Mouse (Mus musculus) forebrain, postnatal 0 days (tissue): ENCODE data around the gene Itpr1. TPM values are rescaled to one million over a fixed set of nuclear protein-coding genes. Genes with fewer than 3 reads are reported as not detected.
A peak's percentile ranks its signal among the peaks of the same experiment; 100 is the strongest.

Experiments
- ATAC-seq: fragments of 200-750 bp; cut with Nextera tagmentation; 2 replicates; pipeline ENCODE4 v1.8.0; 2017; ENCODE audit warnings: mild to moderate bottlenecking, moderate library complexity
- DNase-seq: peaks from one replicate; pipeline ENCODE4 v3.0.0-alpha.2; 2015
- H3K27ac ChIP-seq: fragments of 300-500 bp; sonication (generic); 2 replicates; pipeline ENCODE4 v1.5.1; 2014; ENCODE audit warnings: low read depth, mild to moderate bottlenecking, antibody characterized with exemption, low read length, moderate library complexity, mixed read lengths
- H3K27me3 ChIP-seq: fragments of 300-500 bp; sonication (generic); 2 replicates; pipeline ENCODE4 v1.6.1; 2014; ENCODE audit warnings: mild to moderate bottlenecking, low read length, mixed read lengths; ENCODE audit not compliant: insufficient read depth
- H3K36me3 ChIP-seq: fragments of 300-500 bp; sonication (generic); 2 replicates; pipeline ENCODE4 v1.6.1; 2014; ENCODE audit warnings: mild to moderate bottlenecking, moderate library complexity; ENCODE audit not compliant: insufficient read depth
- H3K4me1 ChIP-seq: fragments of 300-500 bp; sonication (generic); 2 replicates; pipeline ENCODE4 v1.6.1; 2014; ENCODE audit warnings: antibody characterized with exemption; ENCODE audit not compliant: insufficient read depth
- H3K4me2 ChIP-seq: fragments of 300-500 bp; sonication (generic); 2 replicates; pipeline ENCODE4 v1.6.1; 2014; ENCODE audit warnings: low read depth, mild to moderate bottlenecking, moderate library complexity
- H3K4me3 ChIP-seq: fragments of 300-500 bp; sonication (generic); 2 replicates; pipeline ENCODE4 v1.5.1; 2014; ENCODE audit warnings: low read depth, low read length, mixed read lengths
- H3K9ac ChIP-seq: fragments of 300-500 bp; sonication (generic); 2 replicates; pipeline ENCODE4 v1.6.1; 2014; ENCODE audit warnings: mild to moderate bottlenecking
- H3K9me3 ChIP-seq: fragments of 300-500 bp; sonication (generic); 2 replicates; pipeline ENCODE4 v1.6.1; 2016; ENCODE audit warnings: low read length
- CTCF ChIP-seq: sonication (generic); IDR thresholded peaks from 2 replicates; pipeline ENCODE4 v1.5.1; 2016; ENCODE audit warnings: antibody characterized with exemption, control low read depth, low read depth
- WGBS: fragments of 180-500 bp; shearing (Covaris S2); extraction: QIAGEN DNeasy Blood & Tissue Kit; methylation state at CpG from one replicate; pipeline ENCODE4 v1.1.7; 2014; 5-methylcytosine and 5-hydroxymethylcytosine counted together
- polyA plus RNA-seq: library from polyadenylated mRNA; unstranded; fragments of >200 nt; fragmentation: Nextera tagmentation; extraction: Ambion mirVana; gene quantifications from 2 replicates; pipeline ENCODE4 v1.2.1, GENCODE M21; 2015
- total RNA-seq: library from RNA; depleted of rRNA; stranded (reverse); fragments of >200 nt; gene quantifications from 2 replicates; pipeline ENCODE4 v1.2.3, GENCODE M21; 2014

Gene Itpr1
- total and polyA plus RNA-seq, 2 experiments from 2014 or later: 5.5 to 39.6 TPM

DNA sequence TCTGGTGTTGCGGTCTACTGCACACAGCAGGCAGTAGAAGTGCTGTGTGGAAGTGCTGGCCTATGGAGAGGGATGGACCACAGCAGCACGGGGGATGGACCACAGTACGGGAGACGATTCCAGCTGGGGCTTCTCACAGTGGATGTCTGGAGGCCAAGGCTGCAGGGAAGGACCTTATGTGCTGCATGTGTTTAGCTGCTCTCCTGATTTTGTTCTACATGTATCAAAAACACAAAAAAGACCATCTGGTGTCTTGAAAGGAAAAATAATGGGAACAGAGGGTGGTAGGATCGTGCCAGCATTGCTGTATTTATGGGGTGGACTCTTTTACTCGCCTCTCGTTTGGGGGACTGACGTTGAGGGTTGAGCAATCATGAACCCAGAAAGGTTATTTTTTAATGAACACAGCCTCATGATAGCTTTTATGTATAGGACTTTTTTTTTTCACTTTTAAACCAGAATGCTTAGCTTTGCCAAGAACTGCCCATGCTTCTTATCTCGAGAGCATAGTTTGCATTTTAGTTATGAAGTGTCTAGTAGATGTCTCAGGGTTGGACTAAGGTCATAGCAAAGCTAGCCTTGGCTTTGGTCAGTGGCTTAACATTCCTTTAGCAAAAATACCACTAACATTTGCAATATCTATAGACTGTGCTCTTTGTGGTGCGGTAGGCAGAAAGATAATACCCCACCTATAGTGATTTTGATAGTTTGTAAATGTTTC is 61.6 kb downstream of the Itpr1 start:
- Histone ChIP-seq H3K27me3 (no peaks in the 10 kb centered on the region), H3K4me2 (no peak overlapping the region), H3K27ac (peak overlapping the region; percentile 42; the same call in 1 of the 2 replicates), H3K9me3 (no peaks in the 10 kb centered on the region), H3K4me3 (no peak overlapping the region), H3K36me3 (no peaks in the 10 kb centered on the region), H3K9ac (no peak overlapping the region), H3K4me1 (no peaks in the 10 kb centered on the region)
- DNase-seq: peak; percentile 31
- peak; percentile 66 for ATAC-seq
- no peak for TF ChIP-seq CTCF
- 57% methylated on average over 10 of the region's 10 CpGs for WGBS

GRCm38 (mm10) chr6:108276880-108277507 is 64.1 kb downstream of the Itpr1 start:
- peak; percentile 51 for ATAC-seq
- 64% methylated on average over 12 of the region's 12 CpGs for WGBS
- no peaks in the 10 kb centered on the region for H3K4me1 ChIP-seq

GRCm38 (mm10) chr6:108277622-108278396 is 64.9 kb downstream of the Itpr1 start:
- Histone ChIP-seq H3K27me3 (no peaks in the 10 kb centered on the region), H3K36me3 (no peaks in the 10 kb centered on the region), H3K9ac (no peak overlapping the region), H3K9me3 (no peaks in the 10 kb centered on the region), H3K4me1 (no peaks in the 10 kb centered on the region), H3K4me2 (no peak overlapping the region), H3K27ac (no peak overlapping the region; the same call in 1 of the 2 replicates), H3K4me3 (no peak overlapping the region)
- no peak for TF ChIP-seq CTCF
- DNase-seq (no peak), ATAC-seq (no peak)
- WGBS: 78% methylated on average over 12 of the region's 12 CpGs

More at GRCm38 (mm10) chr6:108276880-108277507, 64.1 kb downstream of the Itpr1 start:
- H3K27me3 ChIP-seq: no peaks in the 10 kb centered on the region
- no peak for DNase-seq
- H3K36me3 ChIP-seq: no peaks in the 10 kb centered on the region
- no peak overlapping the region for H3K4me3 ChIP-seq
- H3K27ac ChIP-seq: no peak overlapping the region; the same call in 1 of the 2 replicates
- no peaks in the 10 kb centered on the region for H3K9me3 ChIP-seq
- H3K9ac ChIP-seq: no peak overlapping the region
- H3K4me2 ChIP-seq: no peak overlapping the region
- no peak for TF ChIP-seq CTCF

DNA sequence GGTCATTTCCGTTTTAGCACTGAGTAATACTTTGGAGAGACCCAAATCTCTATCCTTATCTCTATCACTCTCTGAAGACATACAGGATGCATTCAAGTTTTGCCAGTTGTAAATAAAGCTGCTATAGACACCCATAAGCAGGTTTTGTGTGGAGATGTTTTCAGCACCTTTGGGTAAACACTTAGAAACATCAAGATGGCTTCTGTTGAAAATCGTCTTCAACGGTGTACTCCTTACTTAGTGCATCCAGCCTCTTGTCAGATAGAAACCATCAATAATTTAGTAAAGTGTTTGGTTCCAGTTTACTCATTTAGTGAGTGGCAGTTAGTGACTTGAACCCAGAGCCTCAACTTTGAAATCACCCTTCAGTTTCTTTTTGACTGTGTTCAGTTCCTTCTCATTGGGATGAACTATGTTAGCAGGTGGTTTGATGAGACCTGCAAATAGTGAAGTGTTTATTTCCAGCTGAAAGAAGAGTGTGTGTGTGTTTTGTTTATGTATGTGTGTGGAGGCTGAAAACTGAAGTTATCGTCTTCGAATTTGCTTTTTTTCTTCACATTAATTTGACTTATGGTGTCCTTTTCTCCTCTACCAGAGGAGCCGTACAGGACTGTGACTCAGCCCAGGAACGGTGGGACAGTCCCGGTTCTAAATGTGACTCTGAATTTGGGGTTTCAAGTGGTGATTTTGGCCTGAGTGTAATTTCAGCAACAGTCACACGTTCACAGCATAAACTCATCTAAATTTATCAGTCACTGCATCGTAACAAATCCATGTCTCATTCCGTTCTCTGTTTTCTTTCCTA is 66.1 kb downstream of the Itpr1 start:
- WGBS: 89% methylated on average over 11 of the region's 11 CpGs
- Histone ChIP-seq H3K9me3 (no peaks in the 10 kb centered on the region), H3K4me3 (no peak overlapping the region), H3K27ac (no peak overlapping the region), H3K36me3 (no peaks in the 10 kb centered on the region), H3K9ac (no peak overlapping the region), H3K27me3 (no peaks in the 10 kb centered on the region), H3K4me1 (no peaks in the 10 kb centered on the region), H3K4me2 (no peak overlapping the region)
- TF ChIP-seq CTCF: no peak
- DNase-seq: no peak
- no peak for ATAC-seq

DNA sequence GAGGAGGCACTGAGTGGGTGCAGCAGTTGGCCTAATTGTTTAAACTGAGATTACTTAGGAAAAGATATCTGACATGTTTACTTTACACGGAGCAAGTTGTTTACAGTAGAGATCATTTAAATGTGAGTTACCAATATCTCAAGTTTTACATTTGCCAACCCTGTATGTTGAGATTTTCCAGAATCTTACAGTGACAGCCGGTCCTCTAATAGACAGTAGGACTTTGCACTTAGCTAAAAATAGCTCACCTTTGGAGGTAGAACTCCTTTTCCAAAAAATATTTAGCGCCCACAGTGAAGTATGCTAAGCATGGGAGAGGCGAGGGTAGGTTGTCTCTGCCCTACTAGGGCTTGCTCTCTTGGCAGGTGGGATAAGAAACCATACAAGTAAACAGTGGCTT is 69.2 kb downstream of the Itpr1 start:
- no peak for DNase-seq
- Histone ChIP-seq H3K27ac (no peak overlapping the region), H3K9me3 (no peaks in the 10 kb centered on the region), H3K4me2 (no peak overlapping the region), H3K4me1 (0 out of 2 replicates have a peak, but pooled peaks cover under 1% of the 10 kb centered on the region), H3K27me3 (no peaks in the 10 kb centered on the region), H3K36me3 (no peaks in the 10 kb centered on the region), H3K4me3 (no peak overlapping the region), H3K9ac (no peak overlapping the region)
- no peak for ATAC-seq
- WGBS: 73% methylated on average over 4 of the region's 4 CpGs
- no peak for TF ChIP-seq CTCF

GRCm38 (mm10) chr6:108282621-108283020 is 69.7 kb downstream of the Itpr1 start:
- H3K36me3 ChIP-seq: no peaks in the 10 kb centered on the region
- no peak overlapping the region for H3K4me2 ChIP-seq
- no peak overlapping the region for H3K27ac ChIP-seq
- DNase-seq: no peak
- H3K27me3 ChIP-seq: no peaks in the 10 kb centered on the region
- H3K9ac ChIP-seq: no peak overlapping the region
- whole genome bisulfite sequencing: 92% methylated on average over 3 of the region's 3 CpGs
- no peak for TF ChIP-seq CTCF
- 0 out of 2 replicates have a peak, but pooled peaks cover 3% of the 10 kb centered on the region for H3K4me1 ChIP-seq
- ATAC-seq: no peak
- no peaks in the 10 kb centered on the region for H3K9me3 ChIP-seq
- no peak overlapping the region for H3K4me3 ChIP-seq
